Mouse (Mus musculus) E14TG2a.4 (cell line): ENCODE measurements at regions not wholly inside any gene's neighbourhood (a gene's known extent, or its start where the extent isn't known, plus 50 kb on each side); places are given as distances from the start of the nearest gene placed in this dataset.
A peak's percentile ranks its signal among the peaks of the same experiment; 100 is the strongest.

Experiments
- H3K27me3 ChIP-seq: 2 replicates; pipeline ENCODE4 v1.6.1; 2014; ENCODE audit warnings: low read length, control low read depth; ENCODE audit not compliant: insufficient read depth
- H3K36me3 ChIP-seq: 2 replicates; pipeline ENCODE4 v1.6.1; 2014; ENCODE audit warnings: low read length, control low read depth; ENCODE audit not compliant: insufficient read depth
- H3K4me1 ChIP-seq: replicated peaks from 2 replicates; pipeline ENCODE4 v1.6.1; 2014; ENCODE audit warnings: low read depth, low read length, control low read depth
- H3K4me3 ChIP-seq: replicated peaks from 2 replicates; pipeline ENCODE4 v1.5.1; 2014; ENCODE audit warnings: mild to moderate bottlenecking, low read length
- H3K9me3 ChIP-seq: 2 replicates; pipeline ENCODE4 v1.6.1; 2014; ENCODE audit warnings: low read length, control low read depth
- CTCF ChIP-seq: conservative IDR thresholded peaks from 2 replicates; pipeline ENCODE4 v1.5.1; 2014; ENCODE audit warnings: low read length
- NANOG ChIP-seq: IDR thresholded peaks from 2 replicates; pipeline ENCODE4 v1.6.1; 2014; ENCODE audit warnings: borderline replicate concordance, low read length, mixed read lengths
- POU5F1 ChIP-seq: IDR thresholded peaks from 2 replicates; pipeline ENCODE4 v1.6.1; 2014; ENCODE audit warnings: low read length, borderline replicate concordance

DNA sequence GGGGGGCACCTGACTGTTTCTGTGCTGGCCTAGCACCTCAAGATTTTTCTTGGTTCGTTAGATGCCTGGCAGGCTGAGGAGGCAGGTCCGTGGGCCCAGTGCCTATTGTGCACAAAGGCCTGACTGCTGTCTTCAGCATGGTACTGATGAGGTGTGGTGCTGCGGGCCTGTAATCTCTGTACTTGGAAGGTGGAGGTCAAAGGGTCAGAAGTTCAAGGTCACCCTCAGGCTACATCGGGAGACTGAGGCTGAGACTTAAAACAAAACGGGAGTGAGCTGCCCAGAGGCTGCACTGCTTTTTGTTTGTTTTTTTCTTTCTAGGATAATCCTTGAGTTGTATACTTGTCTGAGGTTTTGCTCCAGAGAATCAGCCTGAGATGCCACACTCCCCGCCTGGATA is 234.4 kb downstream of the Sipa1l2 start:
- H3K9me3 ChIP-seq = no peaks in the 10 kb centered on the region
- peaks cover 59% of the 10 kb centered on the region for H3K4me1 ChIP-seq
- no peaks in the 10 kb centered on the region; the same call in 1 of the 2 replicates for H3K27me3 ChIP-seq
- TF ChIP-seq CTCF (no peak), POU5F1 (no peak), NANOG (no peak)
- H3K36me3 ChIP-seq = no peaks in the 10 kb centered on the region
- 0 out of 2 replicates have a peak overlapping the region, but pooled peaks have one; percentile 48 for H3K4me3 ChIP-seq

GRCm38 (mm10) chr8:125330638-125331037 is 239.0 kb downstream of the Sipa1l2 start:
- H3K36me3 ChIP-seq = no peaks in the 10 kb centered on the region
- H3K27me3 ChIP-seq = peaks cover 9% of the 10 kb centered on the region; the same call in 1 of the 2 replicates
- no peak overlapping the region for H3K4me3 ChIP-seq
- TF ChIP-seq POU5F1 (no peak), NANOG (no peak), CTCF (no peak)
- no peaks in the 10 kb centered on the region for H3K9me3 ChIP-seq
- H3K4me1 ChIP-seq = peaks cover 57% of the 10 kb centered on the region

GRCm38 (mm10) chr8:125328650-125329049 is 241.0 kb downstream of the Sipa1l2 start:
- TF ChIP-seq POU5F1 (no peak), NANOG (no peak), CTCF (no peak)
- H3K27me3 ChIP-seq = peaks cover 9% of the 10 kb centered on the region; the same call in 1 of the 2 replicates
- H3K9me3 ChIP-seq = no peaks in the 10 kb centered on the region
- no peaks in the 10 kb centered on the region for H3K36me3 ChIP-seq
- peaks cover 38% of the 10 kb centered on the region for H3K4me1 ChIP-seq
- no peak overlapping the region for H3K4me3 ChIP-seq

GRCm38 (mm10) chr8:125327551-125328262 is 241.9 kb downstream of the Sipa1l2 start:
- Histone ChIP-seq H3K27me3 (peaks cover 9% of the 10 kb centered on the region; the same call in 1 of the 2 replicates), H3K36me3 (no peaks in the 10 kb centered on the region), H3K4me3 (no peak overlapping the region), H3K9me3 (no peaks in the 10 kb centered on the region), H3K4me1 (peaks cover 31% of the 10 kb centered on the region)
- TF ChIP-seq CTCF (no peak), NANOG (peak; percentile 40; the same call in 1 of the 2 replicates), POU5F1 (no peak)

GRCm38 (mm10) chr8:125327006-125327405 is 242.6 kb downstream of the Sipa1l2 start:
- TF ChIP-seq CTCF = no peak
- no peak for TF ChIP-seq POU5F1
- TF ChIP-seq NANOG = no peak
- Histone ChIP-seq H3K36me3 (no peaks in the 10 kb centered on the region), H3K4me3 (no peak overlapping the region), H3K9me3 (no peaks in the 10 kb centered on the region), H3K27me3 (peaks cover 9% of the 10 kb centered on the region; the same call in 1 of the 2 replicates), H3K4me1 (peaks cover 31% of the 10 kb centered on the region)

GRCm38 (mm10) chr8:125325736-125326135 is 243.9 kb downstream of the Sipa1l2 start:
- peaks cover 29% of the 10 kb centered on the region for H3K4me1 ChIP-seq
- TF ChIP-seq POU5F1 (no peak), CTCF (no peak), NANOG (no peak)
- H3K4me3 ChIP-seq = no peak overlapping the region
- no peaks in the 10 kb centered on the region for H3K9me3 ChIP-seq
- no peaks in the 10 kb centered on the region for H3K36me3 ChIP-seq
- peaks cover 9% of the 10 kb centered on the region for H3K27me3 ChIP-seq

DNA sequence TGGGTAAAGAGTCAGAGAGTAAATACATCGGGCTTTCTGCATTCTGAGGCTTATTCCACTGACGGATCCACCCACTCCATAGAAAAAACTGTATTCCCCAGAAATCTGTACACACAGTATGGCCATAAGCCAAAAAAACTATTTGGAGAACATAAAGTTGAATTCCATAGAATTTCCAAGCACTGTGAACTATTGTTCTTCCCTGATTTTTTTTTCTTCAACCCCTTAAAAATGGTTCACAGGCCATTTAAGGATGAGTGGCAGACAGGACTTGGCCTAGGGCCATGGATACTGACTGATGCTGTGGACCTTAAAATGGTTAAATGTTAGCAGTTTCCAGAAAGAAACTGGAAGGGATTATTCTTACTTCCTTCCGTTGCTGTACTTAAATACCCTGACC is 247.0 kb downstream of the Sipa1l2 start:
- no peak for TF ChIP-seq POU5F1
- no peak for TF ChIP-seq CTCF
- TF ChIP-seq NANOG = no peak
- Histone ChIP-seq H3K4me1 (peaks cover 14% of the 10 kb centered on the region), H3K36me3 (no peaks in the 10 kb centered on the region), H3K27me3 (peaks cover 6% of the 10 kb centered on the region), H3K4me3 (no peak overlapping the region), H3K9me3 (no peaks in the 10 kb centered on the region)

- Histone ChIP-seq H3K9me3 (no peaks in the 10 kb centered on the region), H3K4me3 (no peak overlapping the region), H3K27me3 (peaks cover 9% of the 10 kb centered on the region), H3K36me3 (no peaks in the 10 kb centered on the region), H3K4me1 (0 out of 2 replicates have a peak, but pooled peaks cover 6% of the 10 kb centered on the region)
- no peak for TF ChIP-seq POU5F1
- TF ChIP-seq NANOG = no peak
- no peak for TF ChIP-seq CTCF
Measured at GRCm38 (mm10) chr8:125317584-125317991, 252.0 kb downstream of the Sipa1l2 start.
